Mouse (Mus musculus) G1E (cell line): ENCODE results near the gene Lat. TPM values are rescaled to one million over a fixed set of nuclear protein-coding genes. Genes with fewer than 3 reads are reported as not detected.
"Not testable (repeated sequence)": the region's sequence is repeated elsewhere in the genome, so short reads cannot be mapped to it uniquely, and the experiment has no call there.

Source experiments
- ATAC-seq: 2 replicates; pipeline ENCODE4 v1.8.0; 2016; ENCODE audit warnings: mild to moderate bottlenecking; ENCODE audit not compliant: insufficient number of reproducible peaks, poor library complexity, low FRiP score, severe bottlenecking; ENCODE audit errors: extremely low read depth
- DNase-seq: peaks from one replicate; pipeline ENCODE4 v3.0.0; 2012; ENCODE audit warnings: low spot score
- H3K27me3 ChIP-seq: 2 replicates; pipeline ENCODE4 v1.6.1; 2012; ENCODE audit warnings: mild to moderate bottlenecking, low read length, inconsistent platforms; ENCODE audit not compliant: insufficient read depth
- H3K36me3 ChIP-seq: replicated peaks from 2 replicates; pipeline ENCODE3; 2012; ENCODE audit warnings: mild to moderate bottlenecking, inconsistent platforms
- H3K4me1 ChIP-seq: 2 replicates; pipeline ENCODE4 v1.6.1; 2012; ENCODE audit warnings: low read depth, low read length, inconsistent platforms, mixed read lengths; ENCODE audit not compliant: insufficient read depth
- H3K4me3 ChIP-seq: 2 replicates; pipeline ENCODE4 v1.5.1; 2012; ENCODE audit warnings: low read depth, mild to moderate bottlenecking, inconsistent platforms, low read length, moderate library complexity, mixed read lengths
- H3K9me3 ChIP-seq: replicated peaks from 2 replicates; pipeline ENCODE4 v1.6.1; 2012; ENCODE audit warnings: inconsistent platforms
- CTCF ChIP-seq: IDR thresholded peaks from 2 replicates; pipeline ENCODE4 v1.5.1; 2012; ENCODE audit warnings: low read depth, low read length, inconsistent platforms, mixed read lengths
- GATA1 ChIP-seq: IDR thresholded peaks from 2 replicates; pipeline ENCODE4 v1.6.1; 2012; ENCODE audit warnings: borderline replicate concordance, low read length, inconsistent platforms, mixed read lengths
- GATA2 ChIP-seq: IDR thresholded peaks from 2 replicates; pipeline ENCODE4 v1.6.1; 2012; ENCODE audit warnings: low read depth, low read length, inconsistent platforms, borderline replicate concordance
- POLR2AphosphoS5 ChIP-seq: IDR thresholded peaks from 2 replicates; pipeline ENCODE4 v1.6.1; 2012; ENCODE audit warnings: low read depth, low read length, inconsistent platforms; ENCODE audit not compliant: insufficient replicate concordance
- TAL1 ChIP-seq: conservative IDR thresholded peaks from 2 replicates; pipeline ENCODE4 v1.6.1; 2012; ENCODE audit warnings: low read depth, low read length, inconsistent platforms, mixed read lengths
- polyA plus RNA-seq: library from polyadenylated mRNA; stranded (reverse); fragments of >175 nt; gene quantifications from 2 replicates; pipeline ENCODE4 v1.2.3, GENCODE M21; 2012
- total RNA-seq, 2 experiments: library from RNA; stranded (forward) in 1 of 2; stranded (reverse) in 1 of 2; fragments of 200-1000 nt in 1 of 2; fragments of >200 nt in 1 of 2; fragmentation: Nextera tagmentation in 1 of 2; gene quantifications; 2 replicates each; pipeline ENCODE4 v1.2.3; 2014 to 2017

The Lat gene
- total and polyA plus RNA-seq, 3 experiments, result 0.38 to 14.6 (median 12.7) TPM

- ATAC-seq, result no peak
- Histone ChIP-seq H3K27me3 (peaks cover 11% of the 10 kb centered on the region), H3K36me3 (no peaks in the 10 kb centered on the region), H3K4me1 (peaks cover under 1% of the 10 kb centered on the region; the same call in 1 of the 2 replicates), H3K9me3 (no peaks in the 10 kb centered on the region), H3K4me3 (no peak overlapping the region)
- DNase-seq, result no peak
- TF ChIP-seq GATA2 (no peak), CTCF (no peak), GATA1 (no peak), POLR2AphosphoS5 (no peak), TAL1 (no peak)
Measured at GRCm38 (mm10) chr7:126329907-126330645, 39.3 kb downstream of the Lat start.

DNA sequence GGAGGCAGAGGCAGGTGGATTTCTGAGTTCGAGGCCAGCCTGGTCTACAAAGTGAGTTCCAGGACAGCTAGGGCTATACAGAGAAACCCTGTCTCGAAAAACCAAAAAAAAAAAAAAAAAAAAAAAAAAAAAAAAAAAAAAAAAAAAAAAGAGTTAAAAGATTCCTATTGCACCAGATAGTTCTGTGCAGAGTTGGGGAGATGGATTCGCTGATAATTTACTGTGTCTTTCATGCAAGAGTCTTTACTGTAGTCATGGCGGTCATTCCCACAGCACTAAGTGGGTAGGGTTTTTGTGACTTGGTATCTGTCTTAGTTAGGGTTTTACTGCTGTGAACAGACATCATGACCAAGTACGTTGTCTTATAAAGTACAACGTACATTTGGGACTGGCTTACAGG lies 40.5 kb downstream of the Lat start:
- H3K36me3 ChIP-seq, H3K4me1 ChIP-seq, ATAC-seq, DNase-seq, H3K9me3 ChIP-seq, H3K4me3 ChIP-seq: not testable (repeated sequence)
- H3K27me3 ChIP-seq, result peaks cover 20% of the 10 kb centered on the region

DNA sequence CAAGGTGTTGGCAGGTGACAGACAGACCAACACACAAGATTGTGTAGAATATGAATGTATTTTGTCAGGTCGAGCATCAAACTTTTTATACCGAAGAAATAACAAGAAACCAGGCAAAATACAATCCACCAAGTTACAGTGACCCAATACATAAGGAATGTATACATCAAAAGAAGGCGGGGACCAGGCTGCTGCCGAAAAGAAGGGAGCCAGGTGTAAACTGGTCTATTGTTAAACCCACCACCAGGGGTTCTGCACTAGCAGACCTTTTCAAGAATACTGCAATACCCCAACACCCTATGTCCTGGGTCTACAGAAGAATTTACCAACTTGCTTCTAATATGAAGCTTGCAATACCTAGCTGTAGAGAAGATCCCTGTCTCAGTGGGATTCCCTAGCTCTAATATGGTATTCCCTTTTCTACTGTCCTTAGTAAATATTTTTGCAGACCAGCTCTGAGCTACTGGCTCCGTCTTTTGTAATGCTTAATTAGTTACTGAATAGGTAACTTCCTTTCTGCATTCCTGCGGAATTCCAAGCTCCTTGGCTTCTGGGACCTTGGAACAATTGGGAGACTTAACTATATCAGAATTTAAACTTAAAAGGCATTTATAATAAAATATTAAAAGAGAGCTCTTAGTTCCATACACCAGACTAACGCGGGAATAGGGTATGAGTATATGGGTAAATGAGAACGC lies 43.6 kb downstream of the Lat start:
- DNase-seq, H3K36me3 ChIP-seq, H3K4me3 ChIP-seq, H3K4me1 ChIP-seq, ATAC-seq, H3K9me3 ChIP-seq: not testable (repeated sequence)
- peaks cover 15% of the 10 kb centered on the region; the same call in 1 of the 2 replicates for H3K27me3 ChIP-seq

GRCm38 (mm10) chr7:126324791-126325190 lies 44.6 kb downstream of the Lat start:
- no peaks in the 10 kb centered on the region for H3K36me3 ChIP-seq
- peaks cover 15% of the 10 kb centered on the region; the same call in 1 of the 2 replicates for H3K27me3 ChIP-seq
- DNase-seq, result no peak
- H3K4me1 ChIP-seq, result peaks cover 5% of the 10 kb centered on the region
- TF ChIP-seq TAL1 (no peak), GATA2 (no peak), CTCF (no peak)
- no peaks in the 10 kb centered on the region for H3K9me3 ChIP-seq
- no peak for ATAC-seq
- no peak overlapping the region for H3K4me3 ChIP-seq

DNA sequence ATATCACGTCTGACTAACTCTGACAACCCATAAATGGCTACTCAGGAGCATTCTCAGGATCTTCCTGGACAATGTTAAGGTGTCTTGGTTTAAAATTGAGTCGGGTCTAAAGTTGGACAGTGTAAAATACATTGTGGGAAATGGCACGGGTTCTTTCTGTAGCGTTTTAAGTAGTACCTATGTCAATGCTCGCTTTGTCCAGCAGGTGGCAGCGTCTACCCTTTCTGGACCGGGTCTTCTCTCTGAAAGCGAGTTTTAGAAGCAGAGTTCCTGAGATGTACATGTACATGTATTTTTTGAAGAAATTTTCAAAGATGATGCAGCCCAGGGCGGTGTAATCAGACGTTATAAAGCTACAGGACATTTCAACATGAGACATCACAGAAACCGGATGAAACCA lies 45.6 kb downstream of the Lat start:
- no peak; the same call in 1 of the 2 replicates for ATAC-seq
- Histone ChIP-seq H3K4me3 (no peak overlapping the region), H3K27me3 (peaks cover 12% of the 10 kb centered on the region), H3K4me1 (peaks cover 5% of the 10 kb centered on the region), H3K9me3 (no peaks in the 10 kb centered on the region), H3K36me3 (no peaks in the 10 kb centered on the region)
- peak; percentile 51 for DNase-seq
- no peak for TF ChIP-seq GATA1
- TF ChIP-seq CTCF, result peak; percentile 81
- no peak for TF ChIP-seq POLR2AphosphoS5
- no peak for TF ChIP-seq TAL1
- no peak for TF ChIP-seq GATA2

GRCm38 (mm10) chr7:126314273-126314672 lies 55.1 kb downstream of the Lat start:
- DNase-seq, result no peak
- ATAC-seq, result no peak
- no peak for TF ChIP-seq GATA2
- TF ChIP-seq CTCF, result no peak
- TF ChIP-seq TAL1, result no peak
- no peak for TF ChIP-seq POLR2AphosphoS5
- TF ChIP-seq GATA1, result no peak

More at GRCm38 (mm10) chr7:126314273-126314672, 55.1 kb downstream of the Lat start:
- peaks cover 27% of the 10 kb centered on the region for H3K27me3 ChIP-seq
- no peaks in the 10 kb centered on the region for H3K4me1 ChIP-seq
- H3K4me3 ChIP-seq, result no peak overlapping the region
- H3K36me3 ChIP-seq, result no peaks in the 10 kb centered on the region
- no peaks in the 10 kb centered on the region for H3K9me3 ChIP-seq

Other genes with a start within 250 kb of the Lat start
- 240 and 242 TPM in 2 replicates for gene Xpo6, start 169.1 kb downstream of the Lat start, total RNA-seq (2014; fragmentation: Nextera tagmentation)
- gene Xpo6, start 169.1 kb downstream of the Lat start, total RNA-seq (2017), result 49.6 and 50.0 TPM in 2 replicates
- 114 and 180 TPM in 2 replicates for gene Xpo6, start 169.1 kb downstream of the Lat start, polyA plus RNA-seq
- gene Sbk1, start 97.0 kb downstream of the Lat start, total RNA-seq (2014; fragmentation: Nextera tagmentation), result not detected in 2 replicates
- gene Sbk1, start 97.0 kb downstream of the Lat start, total RNA-seq (2017), result 0.06 and 0.33 TPM in 2 replicates
- gene Sbk1, start 97.0 kb downstream of the Lat start, polyA plus RNA-seq, result 0.26 and 0.31 TPM in 2 replicates
- gene Spns1, start 7.9 kb upstream of the Lat start, total RNA-seq (2014; fragmentation: Nextera tagmentation), result 10.5 and 21.4 TPM in 2 replicates
- 19.0 and 19.8 TPM in 2 replicates for gene Spns1, start 7.9 kb upstream of the Lat start, total RNA-seq (2017)
- gene Spns1, start 7.9 kb upstream of the Lat start, polyA plus RNA-seq, result 55.2 and 55.4 TPM in 2 replicates
- 16.4 and 22.0 TPM in 2 replicates for gene Nfatc2ip, start 27.2 kb upstream of the Lat start, total RNA-seq (2014; fragmentation: Nextera tagmentation)
- gene Nfatc2ip, start 27.2 kb upstream of the Lat start, total RNA-seq (2017), result 13.2 and 16.8 TPM in 2 replicates
- 5.0 and 5.9 TPM in 2 replicates for gene Nfatc2ip, start 27.2 kb upstream of the Lat start, polyA plus RNA-seq
- not detected in 2 replicates for gene Cd19, start 45.3 kb upstream of the Lat start, total RNA-seq (2014; fragmentation: Nextera tagmentation)
- gene Cd19, start 45.3 kb upstream of the Lat start, total RNA-seq (2017), result not detected in 2 replicates
- not detected in 2 replicates for gene Cd19, start 45.3 kb upstream of the Lat start, polyA plus RNA-seq
- gene Rabep2, start 59.2 kb upstream of the Lat start, total RNA-seq (2014; fragmentation: Nextera tagmentation), result 1.7 and 2.9 TPM in 2 replicates
- gene Rabep2, start 59.2 kb upstream of the Lat start, total RNA-seq (2017), result 16.0 and 16.1 TPM in 2 replicates
- gene Rabep2, start 59.2 kb upstream of the Lat start, polyA plus RNA-seq, result 21.7 and 28.3 TPM in 2 replicates
- gene Atp2a1, start 93.5 kb upstream of the Lat start, total RNA-seq (2014; fragmentation: Nextera tagmentation), result 0.29 TPM in 1 of 2 replicates, not detected in the other
- not detected in 2 replicates for gene Atp2a1, start 93.5 kb upstream of the Lat start, total RNA-seq (2017)
- 0.02 TPM in 1 of 2 replicates, not detected in the other for gene Atp2a1, start 93.5 kb upstream of the Lat start, polyA plus RNA-seq
- 24.0 and 24.6 TPM in 2 replicates for gene Sh2b1, start 105.9 kb upstream of the Lat start, total RNA-seq (2014; fragmentation: Nextera tagmentation)
- gene Sh2b1, start 105.9 kb upstream of the Lat start, total RNA-seq (2017), result 8.3 and 8.9 TPM in 2 replicates
- 55.6 and 61.5 TPM in 2 replicates for gene Sh2b1, start 105.9 kb upstream of the Lat start, polyA plus RNA-seq
- gene Tufm, start 117.8 kb upstream of the Lat start, total RNA-seq (2014; fragmentation: Nextera tagmentation), result 89.3 and 123 TPM in 2 replicates
- gene Tufm, start 117.8 kb upstream of the Lat start, total RNA-seq (2017), result 80.3 and 81.9 TPM in 2 replicates
- 59.4 and 126 TPM in 2 replicates for gene Tufm, start 117.8 kb upstream of the Lat start, polyA plus RNA-seq
- 301 and 400 TPM in 2 replicates for gene Atxn2l, start 133.9 kb upstream of the Lat start, total RNA-seq (2014; fragmentation: Nextera tagmentation)
- 27.8 and 32.0 TPM in 2 replicates for gene Atxn2l, start 133.9 kb upstream of the Lat start, total RNA-seq (2017)
- gene Atxn2l, start 133.9 kb upstream of the Lat start, polyA plus RNA-seq, result 843 and 964 TPM in 2 replicates
- gene Eif3c, start 196.8 kb upstream of the Lat start, total RNA-seq (2014; fragmentation: Nextera tagmentation), result 580 and 606 TPM in 2 replicates
- gene Eif3c, start 196.8 kb upstream of the Lat start, total RNA-seq (2017), result 211 and 235 TPM in 2 replicates
- 103 and 114 TPM in 2 replicates for gene Eif3c, start 196.8 kb upstream of the Lat start, polyA plus RNA-seq
- 1.3 and 3.7 TPM in 2 replicates for gene Apobr, start 215.4 kb upstream of the Lat start, total RNA-seq (2014; fragmentation: Nextera tagmentation)
- gene Apobr, start 215.4 kb upstream of the Lat start, total RNA-seq (2017), result 4.4 and 5.5 TPM in 2 replicates
- 4.8 and 4.9 TPM in 2 replicates for gene Apobr, start 215.4 kb upstream of the Lat start, polyA plus RNA-seq
- gene Cln3, start 216.2 kb upstream of the Lat start, total RNA-seq (2014; fragmentation: Nextera tagmentation), result 27.9 and 35.1 TPM in 2 replicates
- gene Cln3, start 216.2 kb upstream of the Lat start, total RNA-seq (2017), result 49.9 and 52.7 TPM in 2 replicates
- gene Cln3, start 216.2 kb upstream of the Lat start, polyA plus RNA-seq, result 10.9 and 15.4 TPM in 2 replicates
- gene Il27, start 225.4 kb upstream of the Lat start, total RNA-seq (2014; fragmentation: Nextera tagmentation), result not detected in 2 replicates
- gene Il27, start 225.4 kb upstream of the Lat start, total RNA-seq (2017), result not detected in 2 replicates
- not detected in 2 replicates for gene Il27, start 225.4 kb upstream of the Lat start, polyA plus RNA-seq